Mouse (Mus musculus) kidney, adult 8-10 months (tissue): ENCODE measurements around the gene Grin2b.

Experiments used
- DNase-seq, 2 experiments: peaks; one replicate each; pipeline ENCODE4 v3.0.0; 2022

Grin2b gene

DNA sequence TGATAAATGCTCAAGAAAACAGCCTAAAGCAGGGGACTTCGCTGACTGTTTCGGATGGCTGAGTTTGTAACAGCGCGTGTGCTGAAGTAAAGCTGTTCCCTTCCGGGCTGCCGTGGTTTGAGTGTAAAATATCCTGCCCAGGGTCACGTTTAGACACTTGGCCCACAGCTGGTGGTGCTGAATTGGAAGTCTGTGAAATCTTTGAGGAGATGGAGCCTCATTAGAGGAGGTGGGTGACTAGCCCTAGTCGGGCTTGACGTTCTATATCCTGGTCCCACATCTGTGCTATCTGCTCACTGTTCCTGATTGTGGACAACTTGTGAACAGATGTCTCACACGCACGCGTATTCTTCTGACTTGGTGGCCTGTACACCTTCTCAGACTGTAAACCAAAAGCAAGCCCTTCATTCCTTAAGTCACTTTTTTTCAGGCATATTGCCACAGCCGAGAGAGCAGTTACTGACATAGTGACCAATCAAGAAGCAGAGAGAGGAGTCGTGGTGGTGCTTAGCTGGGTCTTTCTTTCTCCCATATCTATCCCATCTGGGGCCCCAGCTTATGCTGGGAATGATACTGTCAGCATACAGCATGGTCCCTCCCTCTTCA is 493.1 kb downstream of the Grin2b start:
- no peak for DNase-seq

DNA sequence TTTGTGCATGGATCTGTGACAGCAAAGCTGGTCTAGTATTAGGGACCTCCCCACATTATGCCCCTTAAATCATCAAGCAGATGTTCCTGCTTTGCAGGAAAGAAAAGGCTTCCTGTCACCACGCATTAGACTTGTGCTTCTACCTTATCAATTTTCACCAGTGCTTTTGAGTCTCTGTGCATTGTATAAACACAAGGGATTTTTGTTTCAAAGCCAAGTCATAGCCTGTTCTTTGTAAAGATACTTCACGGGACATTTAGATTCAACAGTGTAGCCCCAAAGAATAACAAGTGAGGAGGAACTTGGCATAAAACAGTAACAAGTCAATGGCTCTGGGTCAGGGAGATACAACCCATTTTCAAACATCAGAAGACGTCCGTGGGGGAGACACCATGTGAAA is 498.9 kb downstream of the Grin2b start:
- DNase-seq, result no peak

- DNase-seq, result no peak
Measured at GRCm38 (mm10) chr6:135672003-135672402, 501.3 kb downstream of the Grin2b start.
